Mouse (Mus musculus) kidney, embryonic 14.5 days (tissue): ENCODE measurements at regions not wholly inside any gene's neighbourhood (a gene's known extent, or its start where the extent isn't known, plus 50 kb on each side); places are given as distances from the start of the nearest gene placed in this dataset.

Experiments used
- ATAC-seq: fragments of 200-750 bp; cut with Nextera tagmentation; 2 replicates; pipeline ENCODE4 v1.8.0; 2017; ENCODE audit warnings: moderate number of reproducible peaks, mild to moderate bottlenecking, moderate TSS enrichment, moderate library complexity; ENCODE audit not compliant: low FRiP score, low TSS enrichment
- H3K27ac ChIP-seq: fragments of 300-500 bp; sonication (generic); 2 replicates; pipeline ENCODE4 v1.5.1; 2014; ENCODE audit warnings: low read depth, mild to moderate bottlenecking, low read length, moderate library complexity, mixed read lengths
- H3K27me3 ChIP-seq: fragments of 300-500 bp; sonication (generic); 2 replicates; pipeline ENCODE4 v1.6.1; 2014; ENCODE audit warnings: mild to moderate bottlenecking, low read length; ENCODE audit not compliant: control insufficient read depth, insufficient read depth
- H3K36me3 ChIP-seq: fragments of 300-500 bp; sonication (generic); 2 replicates; pipeline ENCODE4 v1.6.1; 2014; ENCODE audit warnings: low read length, mixed read lengths; ENCODE audit not compliant: control insufficient read depth, insufficient read depth
- H3K4me1 ChIP-seq: fragments of 300-500 bp; sonication (generic); 2 replicates; pipeline ENCODE4 v1.6.1; 2014; ENCODE audit warnings: low read length, mixed read lengths; ENCODE audit not compliant: control insufficient read depth, insufficient read depth
- H3K4me2 ChIP-seq: fragments of 300-500 bp; sonication (generic); replicated peaks from 2 replicates; pipeline ENCODE4 v1.6.1; 2014; ENCODE audit warnings: low read depth, mild to moderate bottlenecking, low read length
- H3K4me3 ChIP-seq: fragments of 300-500 bp; sonication (generic); 2 replicates; pipeline ENCODE4 v1.5.1; 2014; ENCODE audit warnings: mild to moderate bottlenecking, low read length
- H3K9ac ChIP-seq: fragments of 300-500 bp; sonication (generic); 2 replicates; pipeline ENCODE4 v1.6.1; 2014; ENCODE audit warnings: low read depth, mild to moderate bottlenecking, low read length, moderate library complexity
- H3K9me3 ChIP-seq: fragments of 300-500 bp; sonication (generic); 2 replicates; pipeline ENCODE4 v1.6.1; 2016; ENCODE audit warnings: low read length; ENCODE audit not compliant: control insufficient read depth
- WGBS: fragments of 180-500 bp; shearing (Covaris S2); extraction: QIAGEN DNeasy Blood & Tissue Kit; methylation state at CpG from one replicate; pipeline ENCODE4 v1.1.7; 2014; 5-methylcytosine and 5-hydroxymethylcytosine counted together

- Histone ChIP-seq H3K27me3 (no peaks in the 10 kb centered on the region), H3K4me1 (no peaks in the 10 kb centered on the region), H3K4me3 (no peak overlapping the region), H3K4me2 (no peak overlapping the region), H3K36me3 (no peaks in the 10 kb centered on the region), H3K9me3 (no peaks in the 10 kb centered on the region), H3K27ac (no peak overlapping the region), H3K9ac (no peak overlapping the region)
- ATAC-seq = no peak
- WGBS = 56% methylated on average over 5 of the region's 5 CpGs
These were observed 152.1 kb upstream of the Jmjd1c start for GRCm38 (mm10) chr10:66943875-66944274.

DNA sequence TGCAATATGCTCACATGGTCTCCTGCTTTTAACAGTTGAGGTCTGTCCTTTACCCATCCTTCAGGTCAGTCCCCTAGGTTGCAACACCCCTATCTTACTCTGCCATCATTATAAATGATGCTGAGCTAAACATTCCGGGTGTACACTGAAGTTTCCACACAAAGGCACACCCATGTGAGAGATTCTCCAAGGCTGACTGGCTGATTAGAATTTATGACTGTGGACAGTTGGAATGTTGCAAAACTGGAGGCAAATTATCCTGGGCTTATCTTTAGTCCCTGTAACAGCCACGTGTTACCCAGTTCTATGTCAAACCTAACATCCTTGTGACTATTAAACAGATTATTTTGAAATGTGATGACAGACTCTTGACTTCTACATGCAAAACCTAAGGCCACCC lies 149.8 kb upstream of the Jmjd1c start:
- no peak for ATAC-seq
- Histone ChIP-seq H3K4me1 (no peaks in the 10 kb centered on the region), H3K36me3 (no peaks in the 10 kb centered on the region), H3K27ac (no peak overlapping the region), H3K4me3 (no peak overlapping the region), H3K27me3 (no peaks in the 10 kb centered on the region), H3K9ac (no peak overlapping the region), H3K4me2 (no peak overlapping the region), H3K9me3 (no peaks in the 10 kb centered on the region)
- WGBS = 55% methylated on average over 2 of the region's 2 CpGs

- H3K9ac ChIP-seq = no peak overlapping the region
- no peaks in the 10 kb centered on the region for H3K9me3 ChIP-seq
- no peak overlapping the region for H3K27ac ChIP-seq
- no peaks in the 10 kb centered on the region for H3K36me3 ChIP-seq
- ATAC-seq = no peak
- no peak overlapping the region for H3K4me2 ChIP-seq
- H3K4me1 ChIP-seq = no peaks in the 10 kb centered on the region
- no peaks in the 10 kb centered on the region for H3K27me3 ChIP-seq
- H3K4me3 ChIP-seq = no peak overlapping the region
- 97% methylated on average over 2 of the region's 2 CpGs for WGBS
These were observed 147.6 kb upstream of the Jmjd1c start for GRCm38 (mm10) chr10:66948329-66948728.

GRCm38 (mm10) chr10:66950441-66950840 lies 145.5 kb upstream of the Jmjd1c start:
- Histone ChIP-seq H3K27ac (no peak overlapping the region), H3K4me2 (no peak overlapping the region), H3K9ac (no peak overlapping the region), H3K4me1 (no peaks in the 10 kb centered on the region), H3K36me3 (no peaks in the 10 kb centered on the region), H3K27me3 (no peaks in the 10 kb centered on the region), H3K4me3 (no peak overlapping the region), H3K9me3 (no peaks in the 10 kb centered on the region)
- 91% methylated on average over 4 of the region's 4 CpGs for WGBS
- no peak for ATAC-seq

GRCm38 (mm10) chr10:66951231-66951822 lies 144.6 kb upstream of the Jmjd1c start:
- WGBS = 88% methylated on average over 8 of the region's 8 CpGs
- Histone ChIP-seq H3K27me3 (no peaks in the 10 kb centered on the region), H3K36me3 (no peaks in the 10 kb centered on the region), H3K9ac (no peak overlapping the region), H3K4me3 (no peak overlapping the region), H3K27ac (no peak overlapping the region), H3K4me1 (no peaks in the 10 kb centered on the region), H3K4me2 (no peak overlapping the region), H3K9me3 (no peaks in the 10 kb centered on the region)
- no peak for ATAC-seq

DNA sequence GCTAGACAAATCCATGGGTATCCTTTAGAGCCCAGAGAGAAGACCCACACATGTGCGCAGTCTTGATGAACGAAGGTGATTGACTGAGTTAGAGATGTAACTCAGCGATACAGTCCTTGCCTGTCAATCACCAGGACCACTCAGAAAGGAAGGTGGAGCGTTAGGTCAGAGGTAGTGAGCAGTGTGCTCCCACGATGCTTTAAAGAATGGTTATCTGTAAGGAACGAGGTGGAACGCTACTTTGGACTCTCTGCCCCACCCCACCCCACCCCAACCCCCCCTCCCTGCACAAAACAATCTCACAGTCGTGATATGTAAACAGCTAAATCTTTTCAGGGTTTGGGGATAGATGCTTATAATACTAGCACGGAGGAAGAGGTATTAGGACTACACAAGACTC lies 144.0 kb upstream of the Jmjd1c start:
- WGBS = 80% methylated on average over 9 of the region's 9 CpGs

GRCm38 (mm10) chr10:66953248-66953975 lies 142.5 kb upstream of the Jmjd1c start:
- 64% methylated on average over 10 of the region's 10 CpGs for WGBS
- Histone ChIP-seq H3K36me3 (no peaks in the 10 kb centered on the region), H3K27me3 (no peaks in the 10 kb centered on the region), H3K4me1 (no peaks in the 10 kb centered on the region), H3K9me3 (no peaks in the 10 kb centered on the region), H3K4me3 (no peak overlapping the region), H3K27ac (no peak overlapping the region), H3K4me2 (no peak overlapping the region), H3K9ac (no peak overlapping the region)
- ATAC-seq = no peak

More for the DNA sequence above, 144.0 kb upstream of the Jmjd1c start:
- no peak overlapping the region for H3K4me3 ChIP-seq
- no peak overlapping the region for H3K9ac ChIP-seq
- H3K9me3 ChIP-seq = no peaks in the 10 kb centered on the region
- H3K36me3 ChIP-seq = no peaks in the 10 kb centered on the region
- no peaks in the 10 kb centered on the region for H3K27me3 ChIP-seq
- H3K4me1 ChIP-seq = no peaks in the 10 kb centered on the region
- H3K27ac ChIP-seq = no peak overlapping the region
- H3K4me2 ChIP-seq = no peak overlapping the region
- ATAC-seq = no peak

GRCm38 (mm10) chr10:66953976-66954505 lies 141.9 kb upstream of the Jmjd1c start:
- 84% methylated on average over 4 of the region's 4 CpGs for WGBS
- ATAC-seq = no peak
- H3K9me3 ChIP-seq = no peaks in the 10 kb centered on the region
- H3K27ac ChIP-seq = no peak overlapping the region
- no peak overlapping the region for H3K9ac ChIP-seq
- no peak overlapping the region for H3K4me2 ChIP-seq
- H3K36me3 ChIP-seq = no peaks in the 10 kb centered on the region
- H3K4me3 ChIP-seq = no peak overlapping the region
- H3K27me3 ChIP-seq = no peaks in the 10 kb centered on the region
- no peaks in the 10 kb centered on the region for H3K4me1 ChIP-seq

GRCm38 (mm10) chr10:66955430-66955829 lies 140.5 kb upstream of the Jmjd1c start:
- H3K4me1 ChIP-seq = no peaks in the 10 kb centered on the region
- no peak overlapping the region for H3K4me2 ChIP-seq
- H3K9ac ChIP-seq = no peak overlapping the region
- WGBS = 38% methylated on average over 5 of the region's 5 CpGs
- H3K9me3 ChIP-seq = no peaks in the 10 kb centered on the region
- no peak overlapping the region for H3K27ac ChIP-seq
- H3K4me3 ChIP-seq = no peak overlapping the region
- H3K27me3 ChIP-seq = no peaks in the 10 kb centered on the region
- no peak for ATAC-seq
- H3K36me3 ChIP-seq = no peaks in the 10 kb centered on the region
